Mouse (Mus musculus) erythroblast, embryonic 14.5 days (primary cell): ENCODE measurements around the gene Sytl4. TPM values are rescaled to one million over a fixed set of nuclear protein-coding genes. Genes with fewer than 3 reads are reported as not detected.

Experiments used
- H3K27me3 ChIP-seq: 2 replicates; pipeline ENCODE4 v1.6.1; 2012; ENCODE audit warnings: inconsistent platforms; ENCODE audit not compliant: control insufficient read depth
- H3K36me3 ChIP-seq: 2 replicates; pipeline ENCODE4 v1.6.1; 2012; ENCODE audit warnings: mild to moderate bottlenecking, inconsistent platforms; ENCODE audit not compliant: control insufficient read depth
- H3K4me1 ChIP-seq: 2 replicates; pipeline ENCODE4 v1.6.1; 2012; ENCODE audit warnings: inconsistent platforms; ENCODE audit not compliant: control insufficient read depth
- H3K4me3 ChIP-seq: replicated peaks from 2 replicates; pipeline ENCODE3; 2012; ENCODE audit warnings: moderate library complexity, mild to moderate bottlenecking, inconsistent platforms
- H3K9me3 ChIP-seq: 2 replicates; pipeline ENCODE4 v1.6.1; 2012; ENCODE audit warnings: low read length, inconsistent platforms, mixed read lengths; ENCODE audit not compliant: control insufficient read depth
- GATA1 ChIP-seq: IDR thresholded peaks from 2 replicates; pipeline ENCODE4 v1.6.1; 2012; ENCODE audit warnings: low read length, inconsistent platforms, mixed read lengths
- TAL1 ChIP-seq: IDR thresholded peaks from 3 replicates; pipeline ENCODE4 v1.6.1; 2012; ENCODE audit warnings: low read length, inconsistent platforms, mixed read lengths
- polyA plus RNA-seq: library from polyadenylated mRNA; stranded (reverse); fragments of >175 nt; gene quantifications from 2 replicates; pipeline ENCODE4 v1.2.3, GENCODE M21; 2012

Gene Sytl4
- polyA plus RNA-seq, result not detected in 2 replicates

- H3K36me3 ChIP-seq, result no peaks in the 10 kb centered on the region
- H3K27me3 ChIP-seq, result peaks cover 13% of the 10 kb centered on the region
- peak within 1 kb of the TSS; percentile 46 for H3K4me3 ChIP-seq
- H3K9me3 ChIP-seq, result no peaks in the 10 kb centered on the region
- no peak for TF ChIP-seq TAL1
- no peak for TF ChIP-seq GATA1
- no peaks in the 10 kb centered on the region for H3K4me1 ChIP-seq
These were observed at the start of gene Sytl4 for GRCm38 (mm10) chrX:133981231-133982002. TSS of gene Sytl4 (minus strand) at chrX:133981812.

DNA sequence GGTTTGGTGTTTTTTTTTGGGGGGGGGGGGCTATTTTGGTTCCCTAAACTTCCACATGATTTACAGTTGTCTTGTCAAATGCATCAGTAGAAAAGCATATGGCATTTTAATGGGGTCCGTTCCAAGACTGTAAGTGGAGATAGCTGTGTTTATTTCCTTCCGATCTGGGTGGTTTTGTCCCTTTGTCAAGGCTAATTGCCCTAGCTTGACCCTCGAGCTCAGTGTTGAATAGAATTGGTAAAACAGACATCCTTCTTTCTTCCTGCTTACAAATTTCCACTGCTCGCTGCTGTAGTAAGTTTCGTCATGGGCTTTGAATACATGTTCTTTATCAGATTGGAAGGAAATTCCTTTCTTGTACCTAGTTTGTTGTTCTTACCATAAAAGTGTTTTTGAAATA, 39.1 kb upstream of the Sytl4 start:
- H3K4me3 ChIP-seq, result no peak overlapping the region
- H3K36me3 ChIP-seq, result no peaks in the 10 kb centered on the region
- TF ChIP-seq TAL1 (no peak), GATA1 (no peak)
- H3K27me3 ChIP-seq, result no peaks in the 10 kb centered on the region
- H3K4me1 ChIP-seq, result no peaks in the 10 kb centered on the region
- no peaks in the 10 kb centered on the region for H3K9me3 ChIP-seq

GRCm38 (mm10) chrX:134019005-134019404, 37.4 kb upstream of the Sytl4 start:
- Histone ChIP-seq H3K36me3 (no peaks in the 10 kb centered on the region), H3K4me3 (no peak overlapping the region), H3K27me3 (no peaks in the 10 kb centered on the region), H3K4me1 (no peaks in the 10 kb centered on the region), H3K9me3 (no peaks in the 10 kb centered on the region)
- TF ChIP-seq TAL1 (no peak), GATA1 (no peak)

DNA sequence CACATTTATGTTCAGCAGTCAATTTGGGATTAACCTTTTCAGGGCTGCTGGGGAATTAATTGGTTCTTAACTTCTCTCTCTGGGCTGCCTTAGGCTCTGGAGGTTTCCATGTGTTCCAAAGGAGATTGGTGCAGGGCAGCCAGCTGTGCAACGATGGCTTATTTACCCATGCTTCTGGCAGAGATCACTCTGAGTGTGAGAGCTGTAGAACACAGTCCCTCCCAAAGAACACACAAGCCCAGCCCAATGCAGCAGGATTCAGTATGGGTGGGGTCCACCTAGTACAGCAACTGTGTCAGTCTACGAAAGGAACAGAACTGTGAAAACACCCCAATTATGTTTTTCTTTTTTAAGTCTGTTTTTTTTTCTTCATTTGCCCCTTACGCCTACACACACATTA, 14.3 kb upstream of the Sytl4 start:
- TF ChIP-seq GATA1 (no peak), TAL1 (no peak)
- Histone ChIP-seq H3K4me3 (no peak overlapping the region), H3K9me3 (no peaks in the 10 kb centered on the region), H3K27me3 (no peaks in the 10 kb centered on the region), H3K4me1 (no peaks in the 10 kb centered on the region), H3K36me3 (no peaks in the 10 kb centered on the region)

GRCm38 (mm10) chrX:133964615-133965014, 17.0 kb downstream of the Sytl4 start:
- Histone ChIP-seq H3K36me3 (no peaks in the 10 kb centered on the region), H3K27me3 (no peaks in the 10 kb centered on the region), H3K9me3 (no peaks in the 10 kb centered on the region), H3K4me3 (no peak overlapping the region), H3K4me1 (no peaks in the 10 kb centered on the region)
- no peak for TF ChIP-seq TAL1
- TF ChIP-seq GATA1, result no peak

DNA sequence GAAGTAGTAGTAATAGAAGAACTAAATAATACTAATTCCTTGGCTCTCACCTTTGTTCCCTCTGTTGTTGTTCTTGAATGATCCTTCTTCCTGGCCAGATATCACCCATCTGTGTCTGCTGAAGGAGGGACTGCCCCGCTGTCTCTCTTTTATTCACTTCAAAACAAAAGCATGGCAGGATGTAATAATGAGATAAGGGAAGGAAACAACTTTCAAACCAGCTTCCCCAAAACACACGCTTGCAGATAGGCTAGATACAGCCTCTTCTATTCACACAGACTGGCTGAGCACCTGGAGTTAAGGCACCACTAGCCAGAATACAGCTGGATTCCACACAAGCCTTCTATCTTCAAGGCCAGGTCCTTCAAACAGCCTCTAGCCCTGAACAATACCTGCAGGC, 21.0 kb downstream of the Sytl4 start:
- Histone ChIP-seq H3K4me3 (no peak overlapping the region), H3K9me3 (no peaks in the 10 kb centered on the region), H3K27me3 (no peaks in the 10 kb centered on the region), H3K36me3 (no peaks in the 10 kb centered on the region), H3K4me1 (no peaks in the 10 kb centered on the region)
- TF ChIP-seq GATA1, result no peak
- no peak for TF ChIP-seq TAL1

DNA sequence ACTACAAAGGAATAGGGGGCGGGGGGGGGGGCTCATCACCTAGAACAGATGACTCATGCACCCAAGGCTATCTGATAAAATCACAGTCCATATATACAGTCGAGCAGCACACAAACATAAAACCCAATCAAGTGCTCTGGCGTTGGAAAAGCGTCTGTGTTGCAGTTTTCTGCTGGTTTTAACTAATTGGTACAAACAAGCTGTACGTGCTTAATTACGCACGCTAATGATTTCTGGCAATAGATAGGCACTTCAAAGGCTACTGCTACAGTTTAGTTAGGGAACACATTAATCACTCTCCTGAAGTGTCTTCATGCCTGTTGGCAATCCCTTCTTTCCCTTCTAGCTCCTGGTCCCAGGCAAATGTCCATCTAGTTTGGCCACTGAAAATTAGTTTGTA, 27.0 kb downstream of the Sytl4 start:
- H3K9me3 ChIP-seq, result no peaks in the 10 kb centered on the region

GRCm38 (mm10) chrX:133947427-133947826, 34.2 kb downstream of the Sytl4 start:
- H3K36me3 ChIP-seq, result no peaks in the 10 kb centered on the region
- no peaks in the 10 kb centered on the region for H3K27me3 ChIP-seq
- no peaks in the 10 kb centered on the region for H3K9me3 ChIP-seq
- no peak overlapping the region for H3K4me3 ChIP-seq
- no peaks in the 10 kb centered on the region for H3K4me1 ChIP-seq
- TF ChIP-seq GATA1, result no peak
- no peak for TF ChIP-seq TAL1

More for the DNA sequence above, 27.0 kb downstream of the Sytl4 start:
- Histone ChIP-seq H3K27me3 (no peaks in the 10 kb centered on the region), H3K36me3 (no peaks in the 10 kb centered on the region), H3K4me1 (no peaks in the 10 kb centered on the region), H3K4me3 (no peak overlapping the region)
- no peak for TF ChIP-seq TAL1
- no peak for TF ChIP-seq GATA1

DNA sequence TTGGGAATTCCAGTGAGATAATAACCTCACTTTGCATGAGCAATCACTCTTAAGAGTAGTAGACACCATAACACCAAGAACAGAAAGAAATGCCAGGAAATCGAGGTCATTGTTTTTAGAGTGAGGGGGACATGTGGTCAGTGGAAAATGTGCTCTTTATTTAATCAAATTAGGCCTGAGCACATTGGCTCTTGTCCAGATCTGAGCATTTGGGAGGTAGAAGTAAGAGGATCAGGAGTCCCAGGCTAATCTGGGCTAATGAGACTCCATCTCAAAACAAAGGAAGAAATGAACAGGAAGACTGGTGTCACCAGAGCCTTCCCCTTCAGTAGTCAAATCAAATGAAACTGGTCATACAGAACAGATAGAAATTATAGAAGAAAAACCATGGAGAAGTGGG, 42.1 kb downstream of the Sytl4 start:
- Histone ChIP-seq H3K9me3 (no peaks in the 10 kb centered on the region), H3K36me3 (no peaks in the 10 kb centered on the region)
- TF ChIP-seq GATA1, result no peak
- no peak for TF ChIP-seq TAL1

More for the DNA sequence above, 42.1 kb downstream of the Sytl4 start:
- H3K4me1 ChIP-seq, result no peaks in the 10 kb centered on the region
- H3K27me3 ChIP-seq, result no peaks in the 10 kb centered on the region
- H3K4me3 ChIP-seq, result no peak overlapping the region
